Mouse (Mus musculus) myocyte (in vitro differentiated cells): ENCODE measurements around the gene Hs2st1. TPM values are rescaled to one million over a fixed set of nuclear protein-coding genes. Genes with fewer than 3 reads are reported as not detected.

ENCODE experiments used
- H3K27me3 ChIP-seq: one replicate; pipeline ENCODE4 v1.6.1; 2011; ENCODE audit not compliant: control insufficient read depth, insufficient read depth, insufficient read length
- H3K36me3 ChIP-seq: one replicate; pipeline ENCODE4 v1.6.1; 2011; ENCODE audit not compliant: control insufficient read depth, insufficient read depth
- H3K4me2 ChIP-seq: one replicate; pipeline ENCODE4 v1.6.1; 2011; ENCODE audit warnings: low read depth, control low read depth
- H3K4me3 ChIP-seq: one replicate; pipeline ENCODE4 v1.5.1; 2011; ENCODE audit warnings: mild to moderate bottlenecking, control low read depth, moderate library complexity
- H3K79me2 ChIP-seq: one replicate; pipeline ENCODE4 v1.6.1; 2011; ENCODE audit not compliant: control insufficient read depth, insufficient read depth
- H3ac ChIP-seq: one replicate; pipeline ENCODE4 v1.6.1; 2011; ENCODE audit not compliant: control insufficient read depth, insufficient read length
- CEBPB ChIP-seq: IDR thresholded peaks from 2 replicates; pipeline ENCODE4 v1.6.1; 2011; ENCODE audit warnings: mild to moderate bottlenecking, moderate library complexity; ENCODE audit not compliant: poor library complexity, insufficient read depth, severe bottlenecking
- E2F4 ChIP-seq: IDR thresholded peaks from one replicate; pipeline ENCODE4 v1.6.1; 2011; ENCODE audit warnings: mild to moderate bottlenecking, control low read depth, moderate library complexity; ENCODE audit not compliant: insufficient read depth
- MAX ChIP-seq: IDR thresholded peaks from one replicate; pipeline ENCODE4 v1.6.1; 2011; ENCODE audit warnings: low read depth, mild to moderate bottlenecking, control low read depth
- MYOD1 ChIP-seq, 3 experiments: IDR thresholded peaks; one replicate each; pipeline ENCODE4 v1.6.1; 2011; ENCODE audit warnings: control low read depth in 2 of 3, low read depth in 2 of 3, mild to moderate bottlenecking in 2 of 3, moderate library complexity in 1 of 3; ENCODE audit not compliant: insufficient read length in 2 of 3, control insufficient read depth in 1 of 3
- MYOG ChIP-seq, 3 experiments: IDR thresholded peaks; one replicate each; pipeline ENCODE4 v1.6.1; 2011; ENCODE audit warnings: control low read depth in 2 of 3, low read depth in 2 of 3, mild to moderate bottlenecking in 2 of 3; ENCODE audit not compliant: insufficient read length in 2 of 3, control insufficient read depth in 1 of 3, insufficient read depth in 1 of 3
- POLR2A ChIP-seq: IDR thresholded peaks from one replicate; pipeline ENCODE4 v1.6.1; 2011; ENCODE audit warnings: low read depth, mild to moderate bottlenecking, control low read depth, moderate library complexity; ENCODE audit not compliant: insufficient read length
- POLR2AphosphoS2 ChIP-seq: IDR thresholded peaks from one replicate; pipeline ENCODE4 v1.6.1; 2011; ENCODE audit warnings: low read depth, control low read depth; ENCODE audit not compliant: insufficient read length
- REST ChIP-seq: IDR thresholded peaks from one replicate; pipeline ENCODE4 v1.6.1; 2011; ENCODE audit warnings: mild to moderate bottlenecking, control low read depth, moderate library complexity; ENCODE audit not compliant: insufficient read depth, insufficient read length
- SRF ChIP-seq: IDR thresholded peaks from one replicate; pipeline ENCODE4 v1.6.1; 2011; ENCODE audit warnings: low read depth; ENCODE audit not compliant: control insufficient read depth, insufficient read length
- TCF12 ChIP-seq: IDR thresholded peaks from one replicate; pipeline ENCODE4 v1.6.1; 2011; ENCODE audit warnings: mild to moderate bottlenecking, control low read depth; ENCODE audit not compliant: poor library complexity, insufficient read depth, severe bottlenecking
- TCF3 ChIP-seq: IDR thresholded peaks from one replicate; pipeline ENCODE4 v1.6.1; 2011; ENCODE audit warnings: low read depth, control low read depth; ENCODE audit not compliant: insufficient read length
- USF1 ChIP-seq: IDR thresholded peaks from one replicate; pipeline ENCODE4 v1.6.1; 2011; ENCODE audit warnings: low read depth, mild to moderate bottlenecking, control low read depth, moderate library complexity
- polyA plus RNA-seq: library from polyadenylated mRNA; unstranded; fragments of >200 nt; fragmentation: generic; extraction: Trizol; gene quantifications from one replicate; pipeline ENCODE4 v1.2.1, GENCODE M21; 2012; ENCODE audit warnings: missing spikeins

Gene Hs2st1
- polyA plus RNA-seq, 1 experiment, result 16.2 TPM

DNA sequence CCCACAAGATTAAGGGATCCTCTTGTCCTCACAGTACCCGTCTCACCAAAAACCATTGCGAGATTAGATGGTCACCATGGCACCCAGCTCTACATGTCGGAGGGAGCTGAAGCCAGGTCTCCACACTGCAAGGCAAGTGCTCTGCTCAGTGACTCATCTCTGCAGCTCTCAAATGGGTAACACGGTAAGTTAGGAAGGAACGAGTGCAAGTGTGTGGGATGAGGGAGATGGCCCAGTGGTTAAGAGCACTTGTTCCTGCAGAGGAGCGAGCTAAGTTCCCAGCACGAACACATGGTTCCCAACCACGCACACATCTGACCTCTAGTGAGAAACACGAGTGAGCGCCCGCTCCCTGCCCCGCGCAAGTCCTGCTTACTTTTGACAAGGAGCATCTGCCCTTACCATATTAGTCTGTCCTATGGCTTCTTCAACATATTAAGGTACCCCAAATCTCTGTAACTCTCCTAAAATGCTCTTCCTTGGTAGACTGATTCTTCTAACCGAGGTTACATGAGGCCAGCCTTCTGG is 132.0 kb downstream of the Hs2st1 start:
- H3K4me3 ChIP-seq, result no peak overlapping the region
- peaks cover 7% of the 10 kb centered on the region for H3K36me3 ChIP-seq
- H3K4me2 ChIP-seq, result no peak overlapping the region
- TF ChIP-seq MYOD1 (IDR thresholded peaks at IDR 0.05; ENCODE audit: control insufficient read depth in 1 of 3, insufficient read length in 2 of 3, low read depth in 2 of 3) (no peak), CEBPB (no peak), USF1 (no peak), MYOG (IDR thresholded peaks at IDR 0.05; ENCODE audit: control insufficient read depth in 1 of 3, insufficient read depth in 1 of 3, insufficient read length in 2 of 3, low read depth in 2 of 3) (no peak), E2F4 (no peak), TCF12 (no peak), SRF (no peak), MAX (no peak), POLR2AphosphoS2 (no peak), TCF3 (no peak), POLR2A (no peak), REST (no peak)
- no peaks in the 10 kb centered on the region for H3K79me2 ChIP-seq
- no peak overlapping the region for H3ac ChIP-seq
- H3K27me3 ChIP-seq, result no peaks in the 10 kb centered on the region

DNA sequence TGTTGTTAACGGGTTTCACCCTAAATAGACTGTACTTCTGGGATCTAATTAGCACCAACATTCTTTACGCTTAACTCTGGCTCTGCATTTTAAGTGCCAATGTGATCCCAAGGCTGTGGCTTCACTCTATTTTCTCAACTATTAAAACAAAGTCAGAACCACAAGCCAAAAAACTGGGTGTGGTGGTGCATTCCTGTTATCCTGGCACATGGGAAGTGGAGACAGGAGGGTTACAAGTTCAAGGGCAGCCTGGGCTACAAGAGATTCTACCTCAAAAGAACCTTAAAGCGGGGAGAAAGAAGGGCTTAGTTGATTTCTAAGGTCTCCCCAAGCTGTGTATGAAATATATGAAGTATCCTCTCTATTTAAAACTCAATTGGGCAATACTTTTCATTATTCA is 133.9 kb downstream of the Hs2st1 start:
- TF ChIP-seq REST, result no peak
- no peak for TF ChIP-seq CEBPB
- TF ChIP-seq TCF3, result no peak
- TF ChIP-seq USF1, result no peak
- TF ChIP-seq POLR2AphosphoS2, result no peak
- no peak for TF ChIP-seq SRF
- TF ChIP-seq MAX, result no peak
- no peak for TF ChIP-seq MYOG (IDR thresholded peaks at IDR 0.05; ENCODE audit: control insufficient read depth in 1 of 3, insufficient read depth in 1 of 3, insufficient read length in 2 of 3, low read depth in 2 of 3)
- no peak for TF ChIP-seq TCF12

DNA sequence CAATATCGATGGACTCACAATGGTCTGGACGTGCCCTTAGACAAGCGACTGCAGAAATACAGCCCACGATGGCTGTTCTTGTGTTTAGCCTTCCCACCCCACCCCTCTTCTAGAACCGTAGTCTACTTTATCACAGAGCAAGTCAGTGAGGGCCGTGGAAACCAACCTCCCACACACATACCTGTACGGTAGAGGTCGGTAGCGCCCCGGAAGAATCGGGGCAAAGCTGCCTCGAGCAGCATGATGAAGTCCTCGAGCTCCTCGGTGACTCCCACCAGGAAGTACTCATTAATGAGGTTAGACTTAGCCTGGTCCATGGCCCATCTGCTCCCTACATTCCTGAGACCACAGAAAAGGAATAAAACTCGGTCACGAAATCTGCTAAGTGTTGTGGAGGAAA is 134.7 kb downstream of the Hs2st1 start:
- no peak overlapping the region for H3K4me2 ChIP-seq
- H3K27me3 ChIP-seq, result no peaks in the 10 kb centered on the region
- no peak overlapping the region for H3ac ChIP-seq
- H3K36me3 ChIP-seq, result peaks cover 7% of the 10 kb centered on the region
- H3K79me2 ChIP-seq, result no peaks in the 10 kb centered on the region
- no peak overlapping the region for H3K4me3 ChIP-seq
- no peak for TF ChIP-seq SRF
- no peak for TF ChIP-seq REST
- TF ChIP-seq MYOG (IDR thresholded peaks at IDR 0.05; ENCODE audit: control insufficient read depth in 1 of 3, insufficient read depth in 1 of 3, insufficient read length in 2 of 3, low read depth in 2 of 3), result no peak
- TF ChIP-seq CEBPB, result no peak
- no peak for TF ChIP-seq MYOD1 (IDR thresholded peaks at IDR 0.05; ENCODE audit: control insufficient read depth in 1 of 3, insufficient read length in 2 of 3, low read depth in 2 of 3)
- TF ChIP-seq POLR2A, result no peak
- no peak for TF ChIP-seq E2F4
- no peak for TF ChIP-seq TCF3
- TF ChIP-seq POLR2AphosphoS2, result no peak
- TF ChIP-seq TCF12, result no peak
- no peak for TF ChIP-seq USF1

More for the DNA sequence above, 133.9 kb downstream of the Hs2st1 start:
- no peak overlapping the region for H3K4me3 ChIP-seq
- no peaks in the 10 kb centered on the region for H3K79me2 ChIP-seq
- no peak overlapping the region for H3ac ChIP-seq
- H3K36me3 ChIP-seq, result peaks cover 7% of the 10 kb centered on the region
- no peaks in the 10 kb centered on the region for H3K27me3 ChIP-seq
- no peak overlapping the region for H3K4me2 ChIP-seq

DNA sequence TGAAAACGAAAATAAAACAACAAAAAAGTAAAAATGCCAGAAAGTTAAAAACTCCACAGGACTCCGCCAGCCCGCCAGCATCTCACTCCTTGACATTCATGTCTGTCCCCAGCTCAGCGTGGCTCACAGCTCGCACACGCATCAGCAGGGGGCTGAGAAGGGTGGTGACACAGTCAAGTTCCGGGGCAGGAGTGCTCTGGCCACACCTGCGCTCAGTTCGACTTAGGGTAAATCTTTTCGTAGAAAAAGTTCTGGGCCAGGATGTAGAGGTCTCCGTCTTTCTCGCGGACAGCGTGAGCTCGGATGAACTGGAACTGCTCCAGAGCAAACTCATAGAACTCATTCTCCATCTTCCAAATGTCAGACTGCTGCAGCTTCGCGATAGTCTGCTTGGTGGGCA is 135.7 kb downstream of the Hs2st1 start:
- H3ac ChIP-seq, result no peak overlapping the region
- H3K4me3 ChIP-seq, result no peak overlapping the region
- no peak overlapping the region for H3K4me2 ChIP-seq
- no peaks in the 10 kb centered on the region for H3K27me3 ChIP-seq
- TF ChIP-seq MAX (no peak), POLR2AphosphoS2 (no peak), MYOG (IDR thresholded peaks at IDR 0.05; ENCODE audit: control insufficient read depth in 1 of 3, insufficient read depth in 1 of 3, insufficient read length in 2 of 3, low read depth in 2 of 3) (no peak), POLR2A (no peak), USF1 (no peak), TCF12 (no peak), E2F4 (no peak), REST (no peak), CEBPB (no peak), MYOD1 (IDR thresholded peaks at IDR 0.05; ENCODE audit: control insufficient read depth in 1 of 3, insufficient read length in 2 of 3, low read depth in 2 of 3) (no peak), TCF3 (no peak), SRF (no peak)
- no peaks in the 10 kb centered on the region for H3K79me2 ChIP-seq
- peaks cover 7% of the 10 kb centered on the region for H3K36me3 ChIP-seq
